Mouse (Mus musculus): ENCODE results near the gene Egr4.
A peak's percentile ranks its signal among the peaks of the same experiment; 100 is the strongest.

DNA sequence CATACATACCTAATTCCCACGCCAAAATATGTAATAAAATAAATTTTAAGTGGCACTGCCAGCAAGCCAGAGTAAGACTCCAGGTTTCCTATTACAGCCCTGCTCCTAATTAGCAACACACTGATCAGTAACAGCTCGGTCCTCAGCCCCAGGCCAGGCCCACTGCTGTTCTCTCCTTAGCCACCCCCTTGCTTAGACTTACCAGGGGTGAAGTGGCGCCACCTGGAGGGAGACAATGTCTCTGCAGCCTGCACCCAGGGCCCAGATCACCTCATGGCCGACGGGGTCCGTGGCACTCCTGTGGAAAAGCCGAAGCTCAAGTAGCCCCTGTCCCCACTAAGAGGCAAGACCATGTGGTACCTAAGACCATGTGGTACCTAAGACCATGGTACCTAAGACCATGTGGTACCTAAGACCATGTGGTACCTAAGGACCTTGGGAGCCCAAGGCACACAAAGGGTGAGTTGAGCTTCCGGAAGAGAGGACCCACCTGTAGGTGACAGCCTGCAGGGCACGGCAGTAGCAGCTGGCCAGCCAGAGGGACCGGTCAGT is 35.9 kb downstream of the Egr4 start:
- no peak for TF ChIP-seq EP300 (IDR thresholded peaks at IDR 0.05)
- TF ChIP-seq CTCF (IDR thresholded peaks at IDR 0.05), result peak; percentile 64
